Mouse (Mus musculus) central nervous system, embryonic 14 days (tissue): ENCODE measurements around the gene Gm13083. TPM values are rescaled to one million over a fixed set of nuclear protein-coding genes. Genes with fewer than 3 reads are reported as not detected.

Experiments used
- polyA plus RNA-seq: library from polyadenylated mRNA; depleted of rRNA; stranded (reverse); fragments of >200 nt; gene quantifications from 2 replicates; pipeline ENCODE4 v1.2.3, GENCODE M21; 2012; rRNA removed

The Gm13083 gene
- polyA plus RNA-seq = not detected in 2 replicates

GRCm38 (mm10) chr4:143614703-143615102, at the start of gene Gm13083:
Gm13083 (plus strand) TSS chr4:143615003.

GRCm38 (mm10) chr4:143657146-143657545, 42.3 kb downstream of the Gm13083 start, which contains the start of gene Gm13088:
Gm13088 (minus strand) TSS chr4:143657246.

Other genes starting within 250 kb of the Gm13083 start
- gene Pramel1, start 220.6 kb upstream of the Gm13083 start, polyA plus RNA-seq = not detected in 2 replicates
- gene Pramef8, start 202.6 kb upstream of the Gm13083 start, polyA plus RNA-seq = 10.8 and 12.1 TPM in 2 replicates
- not detected in 2 replicates for gene Oog4, start 164.7 kb upstream of the Gm13083 start, polyA plus RNA-seq
- not detected in 2 replicates for gene Gm13043, start 103.7 kb upstream of the Gm13083 start, polyA plus RNA-seq
- not detected in 2 replicates for gene Gm13040, start 79.0 kb upstream of the Gm13083 start, polyA plus RNA-seq
- gene BC080695, start 63.3 kb upstream of the Gm13083 start, polyA plus RNA-seq = not detected in 2 replicates
- gene Gm13057, start 63.3 kb upstream of the Gm13083 start, polyA plus RNA-seq = not detected in 2 replicates
- not detected in 2 replicates for gene Gm13088, start 42.2 kb downstream of the Gm13083 start, polyA plus RNA-seq
- not detected in 2 replicates for gene Gm13089, start 87.7 kb downstream of the Gm13083 start, polyA plus RNA-seq
- gene Gm13078, start 104.5 kb downstream of the Gm13083 start, polyA plus RNA-seq = not detected in 2 replicates
- gene Gm13023, start 174.3 kb downstream of the Gm13083 start, polyA plus RNA-seq = not detected in 2 replicates
- gene Gm13084, start 201.1 kb downstream of the Gm13083 start, polyA plus RNA-seq = not detected in 2 replicates
- not detected in 2 replicates for gene Gm13103, start 231.5 kb downstream of the Gm13083 start, polyA plus RNA-seq